Mouse (Mus musculus): ENCODE measurements around the gene Prkag2.

The Prkag2 gene

DNA sequence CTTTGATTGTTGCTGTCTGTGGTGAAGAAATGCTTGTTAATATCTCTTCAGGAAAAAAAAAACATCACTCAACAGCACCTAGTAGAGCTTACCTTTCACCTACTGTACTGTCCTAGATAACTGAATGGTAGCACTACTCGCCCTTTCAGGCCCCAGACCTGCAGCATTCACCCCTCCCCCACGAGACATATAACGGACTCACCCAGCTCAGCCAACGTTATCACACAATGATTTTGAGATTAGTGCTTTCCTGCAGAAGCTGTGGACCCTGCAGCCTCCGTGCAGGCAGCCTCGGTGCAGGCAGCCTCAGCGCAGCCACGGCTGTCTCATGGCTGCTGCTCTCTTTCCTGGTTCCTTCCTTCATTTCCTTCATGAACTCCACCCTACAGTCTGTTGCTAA lies 164.0 kb downstream of the Prkag2 start:
- in situ Hi-C loops (cut with MboI; ENCODE audit: unreplicated experiment in 2 of 2) = no loop called here

DNA sequence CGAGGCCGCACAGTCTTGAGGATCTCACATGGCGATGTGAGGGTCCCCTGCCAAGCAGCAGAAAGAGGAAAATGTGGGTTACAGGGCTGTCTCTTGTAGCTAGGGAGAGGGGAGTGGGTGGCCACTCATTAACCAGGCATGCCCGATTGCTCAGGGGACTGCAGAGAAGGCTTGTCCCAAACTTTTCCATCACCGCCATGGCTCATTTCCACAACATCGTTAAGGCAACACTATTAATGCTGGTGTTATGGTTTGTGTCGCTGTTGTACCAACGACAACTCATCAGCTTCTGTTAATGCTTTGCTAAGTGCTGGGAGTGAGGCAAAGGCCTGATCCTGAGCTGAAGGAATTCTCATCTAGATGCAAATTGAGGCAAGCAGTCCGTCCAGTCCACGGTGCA lies 165.0 kb downstream of the Prkag2 start:
- in situ Hi-C loops (cut with MboI; ENCODE audit: unreplicated experiment in 2 of 2) = no loop called here

DNA sequence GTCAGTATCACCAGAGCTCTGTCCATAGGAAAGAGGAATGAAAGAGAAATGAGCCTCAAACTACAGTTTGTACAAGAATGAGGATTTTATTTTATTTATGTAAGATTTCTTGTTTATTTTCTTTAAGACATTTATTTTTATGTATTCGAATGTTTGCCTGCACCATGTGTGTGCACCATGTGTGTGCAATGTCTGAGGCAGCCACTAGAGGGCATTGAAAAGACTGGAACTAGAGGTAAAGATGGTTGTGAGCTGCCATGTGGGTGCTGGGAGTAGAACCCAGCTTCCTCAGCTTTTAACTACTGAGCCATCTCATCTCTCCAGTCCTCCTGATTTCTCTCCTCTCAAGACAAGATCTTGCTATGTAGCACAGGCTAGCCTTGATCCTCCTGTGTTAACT lies 166.7 kb downstream of the Prkag2 start:
- in situ Hi-C loops (cut with MboI; ENCODE audit: unreplicated experiment in 2 of 2) = no loop called here

DNA sequence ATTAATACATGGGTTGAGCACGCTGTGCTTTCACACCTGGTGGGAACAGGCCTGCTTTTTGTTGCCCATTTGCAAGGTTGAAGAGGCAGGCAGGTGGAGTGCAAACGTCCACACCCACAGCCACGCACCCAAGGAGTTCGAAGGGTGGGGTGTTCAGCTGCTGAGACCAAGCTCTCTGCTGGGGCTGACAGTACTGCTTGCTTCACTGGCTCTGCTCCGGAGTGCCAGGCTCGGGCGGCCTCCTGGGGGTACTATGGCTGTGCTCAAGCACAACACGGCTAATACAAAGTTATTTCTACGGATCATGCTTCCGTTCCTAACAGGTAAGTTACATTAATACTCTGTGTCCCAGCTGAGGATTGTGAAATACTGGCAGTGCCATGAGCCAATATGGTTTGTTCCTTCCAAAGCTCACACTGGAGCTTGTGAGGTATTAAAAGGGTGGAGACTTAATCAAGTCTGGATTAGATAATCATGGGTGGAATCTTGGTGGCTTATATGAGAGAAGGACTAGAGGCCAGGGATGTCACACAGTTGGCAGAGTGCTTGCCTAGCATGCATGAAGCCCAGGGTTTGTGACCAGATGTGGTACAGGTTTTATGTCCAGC lies 168.8 kb downstream of the Prkag2 start:
- in situ Hi-C loops (cut with MboI; ENCODE audit: unreplicated experiment in 2 of 2) = no loop called here

DNA sequence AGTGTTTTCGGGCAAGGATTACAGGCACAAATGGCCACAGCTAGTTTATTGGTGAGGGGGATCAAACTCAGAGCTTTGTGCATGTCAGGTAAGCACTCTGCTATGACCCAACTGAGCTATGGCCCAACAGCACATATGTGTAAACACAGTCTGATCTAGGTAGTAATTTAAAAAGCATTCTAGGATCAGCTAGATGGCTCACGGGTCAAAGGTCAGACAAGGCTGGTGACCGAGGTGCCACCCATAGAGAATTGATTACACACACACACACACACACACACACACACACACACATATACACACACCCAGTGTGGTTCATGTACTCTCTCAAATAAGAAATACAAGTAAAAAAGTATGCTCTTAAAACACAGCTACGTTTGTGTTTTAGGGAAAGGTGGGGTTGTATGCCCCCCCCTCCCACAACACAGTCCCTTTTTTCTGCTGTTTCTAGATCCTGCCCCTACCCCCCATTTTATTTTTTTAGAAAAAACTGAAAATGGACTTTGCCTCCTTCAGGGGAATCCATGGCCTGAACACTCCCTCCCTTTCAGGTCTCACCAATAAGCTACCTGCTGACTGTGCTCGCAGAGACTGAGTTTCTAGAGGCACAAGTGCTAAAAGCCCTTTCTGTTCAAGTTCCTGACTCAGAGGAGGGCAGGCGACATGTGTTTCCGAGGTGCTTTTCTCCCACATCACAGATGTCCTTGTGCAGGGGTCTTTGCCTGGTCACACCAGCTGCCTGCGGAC lies 169.4 kb downstream of the Prkag2 start:
- in situ Hi-C loops (cut with MboI; ENCODE audit: unreplicated experiment in 2 of 2) = no loop called here

DNA sequence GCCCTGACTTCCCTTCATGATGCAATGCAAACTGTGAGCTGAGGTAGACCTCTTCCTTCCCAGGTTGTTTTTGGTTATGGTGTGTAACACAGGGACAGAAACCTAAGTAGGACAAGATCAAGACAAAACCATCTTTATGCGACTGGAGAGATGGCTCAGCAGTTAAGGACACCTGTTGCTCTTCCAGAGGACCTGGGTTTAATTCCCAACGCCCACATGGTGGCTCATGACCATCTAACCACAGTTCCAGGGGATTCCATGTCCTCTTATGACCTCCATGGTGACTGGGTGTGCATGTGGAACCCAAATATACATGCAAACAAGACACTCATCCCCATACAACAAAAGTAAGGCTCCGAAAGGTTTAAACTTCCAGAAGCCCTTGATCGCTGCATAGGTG lies 171.6 kb downstream of the Prkag2 start:
- in situ Hi-C loops (cut with MboI; ENCODE audit: unreplicated experiment in 2 of 2) = no loop called here

DNA sequence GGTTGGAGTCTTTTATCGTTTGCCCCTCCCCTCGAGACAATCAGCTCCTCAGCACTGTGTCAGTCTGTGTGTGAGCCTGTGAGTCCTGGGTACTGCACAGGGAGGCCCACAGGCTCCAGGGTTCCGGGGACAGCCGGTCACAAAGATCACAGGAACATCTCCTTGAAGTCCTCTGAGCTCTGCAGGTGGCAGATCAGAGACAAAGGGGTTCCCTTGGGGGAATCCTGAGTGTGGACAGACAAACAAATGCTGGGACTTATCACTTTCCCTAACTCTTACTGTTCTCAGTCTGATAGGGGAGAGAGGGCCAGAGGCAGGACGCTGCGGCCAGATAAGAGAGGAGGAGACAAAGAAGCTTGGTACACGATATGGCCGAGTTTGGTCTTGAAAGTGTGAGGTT lies 172.7 kb downstream of the Prkag2 start:
- in situ Hi-C loops (cut with MboI; ENCODE audit: unreplicated experiment in 2 of 2) = no loop called here

DNA sequence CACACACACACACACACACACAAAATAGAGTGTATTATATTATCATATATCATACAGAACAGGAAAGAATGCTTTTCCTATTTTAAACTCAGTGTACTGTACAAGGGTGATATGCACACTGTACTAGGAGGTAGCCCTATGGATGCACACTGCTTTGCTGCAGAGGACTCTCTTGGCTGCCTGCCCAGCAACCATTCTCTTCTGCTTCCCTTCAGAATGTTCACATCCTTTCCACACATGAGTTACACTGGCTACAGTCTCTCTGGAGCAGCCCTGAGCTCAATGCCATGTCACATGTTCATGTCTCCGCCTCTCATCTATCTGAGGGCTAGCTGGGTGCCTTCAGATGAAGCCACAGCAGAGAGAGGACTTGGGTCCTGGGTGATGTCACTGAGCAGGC lies 181.3 kb downstream of the Prkag2 start:
- in situ Hi-C loops (cut with MboI; ENCODE audit: unreplicated experiment in 2 of 2) = loop anchor here in 1 of 2 experiments (10.0 kb wide), 1 partner anchor 46 kb away; no protein-coding TSS in a partner anchor

DNA sequence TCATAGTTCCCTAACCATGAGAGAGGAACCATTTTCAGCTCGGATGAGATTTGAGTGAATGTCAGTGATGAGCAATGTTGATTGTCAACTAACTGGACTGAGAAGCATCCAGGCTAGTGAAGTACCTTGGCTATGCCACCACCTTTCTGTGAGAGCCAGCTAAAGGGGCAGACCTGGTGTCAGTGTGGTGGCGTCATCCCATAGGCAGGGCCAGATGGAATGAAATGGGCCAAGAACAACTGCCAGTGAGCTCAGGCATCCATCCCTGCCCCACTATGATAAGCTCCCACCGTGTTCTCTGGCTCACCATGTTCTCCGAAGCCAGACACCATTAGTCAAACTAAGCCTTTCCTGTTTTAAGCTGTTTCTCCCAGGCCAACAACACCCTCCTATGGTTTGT lies 183.9 kb downstream of the Prkag2 start:
- in situ Hi-C loops (cut with MboI; ENCODE audit: unreplicated experiment in 2 of 2) = loop anchor here in 1 of 2 experiments (10.0 kb wide), 1 partner anchor 48 kb away; no protein-coding TSS in a partner anchor

DNA sequence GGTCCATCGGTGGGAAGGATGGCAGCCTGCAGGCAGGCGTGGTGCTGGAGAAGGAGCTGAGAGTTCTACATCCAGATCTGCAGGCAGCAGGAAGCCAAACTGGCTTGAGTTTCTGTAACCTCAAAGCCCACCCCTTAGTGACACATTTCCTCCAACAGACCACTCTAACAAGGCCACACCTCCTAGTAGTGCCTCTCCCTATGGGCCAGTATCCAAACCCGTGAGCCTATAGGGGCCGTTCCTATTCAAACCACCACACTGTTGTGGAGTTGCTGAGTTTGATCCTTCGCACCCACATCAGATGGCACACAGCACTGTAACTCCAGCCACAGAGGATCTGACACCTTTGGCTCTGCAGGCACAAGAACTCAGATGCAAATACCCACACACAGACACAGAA lies 185.3 kb downstream of the Prkag2 start:
- in situ Hi-C loops (cut with MboI; ENCODE audit: unreplicated experiment in 2 of 2) = loop anchor here in 1 of 2 experiments (10.0 kb wide), 1 partner anchor 50 kb away; no protein-coding TSS in a partner anchor

DNA sequence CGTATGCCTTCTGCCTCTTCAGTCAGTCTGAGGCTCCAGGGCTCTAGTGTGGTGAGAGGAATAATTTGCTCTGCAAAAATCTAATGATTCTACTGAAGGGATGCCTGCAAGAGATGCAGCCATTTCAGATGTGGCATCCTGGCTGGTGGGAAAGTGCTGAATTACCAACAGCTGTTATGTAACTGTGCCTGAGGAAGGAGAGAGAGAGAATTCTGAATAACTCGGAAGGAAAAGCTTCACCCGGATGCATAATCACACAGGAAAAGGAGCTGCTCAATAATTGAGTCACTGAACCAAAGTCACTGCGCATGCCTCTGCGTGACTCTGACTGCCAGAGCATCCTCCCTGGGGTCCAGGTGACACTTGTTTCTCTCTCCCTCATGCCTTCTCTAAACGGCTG lies 186.8 kb downstream of the Prkag2 start:
- in situ Hi-C loops (cut with MboI; ENCODE audit: unreplicated experiment in 2 of 2) = loop anchor here (5.0 to 10.0 kb wide), 2 partner anchors 51 to 59 kb away; no protein-coding TSS in a partner anchor

DNA sequence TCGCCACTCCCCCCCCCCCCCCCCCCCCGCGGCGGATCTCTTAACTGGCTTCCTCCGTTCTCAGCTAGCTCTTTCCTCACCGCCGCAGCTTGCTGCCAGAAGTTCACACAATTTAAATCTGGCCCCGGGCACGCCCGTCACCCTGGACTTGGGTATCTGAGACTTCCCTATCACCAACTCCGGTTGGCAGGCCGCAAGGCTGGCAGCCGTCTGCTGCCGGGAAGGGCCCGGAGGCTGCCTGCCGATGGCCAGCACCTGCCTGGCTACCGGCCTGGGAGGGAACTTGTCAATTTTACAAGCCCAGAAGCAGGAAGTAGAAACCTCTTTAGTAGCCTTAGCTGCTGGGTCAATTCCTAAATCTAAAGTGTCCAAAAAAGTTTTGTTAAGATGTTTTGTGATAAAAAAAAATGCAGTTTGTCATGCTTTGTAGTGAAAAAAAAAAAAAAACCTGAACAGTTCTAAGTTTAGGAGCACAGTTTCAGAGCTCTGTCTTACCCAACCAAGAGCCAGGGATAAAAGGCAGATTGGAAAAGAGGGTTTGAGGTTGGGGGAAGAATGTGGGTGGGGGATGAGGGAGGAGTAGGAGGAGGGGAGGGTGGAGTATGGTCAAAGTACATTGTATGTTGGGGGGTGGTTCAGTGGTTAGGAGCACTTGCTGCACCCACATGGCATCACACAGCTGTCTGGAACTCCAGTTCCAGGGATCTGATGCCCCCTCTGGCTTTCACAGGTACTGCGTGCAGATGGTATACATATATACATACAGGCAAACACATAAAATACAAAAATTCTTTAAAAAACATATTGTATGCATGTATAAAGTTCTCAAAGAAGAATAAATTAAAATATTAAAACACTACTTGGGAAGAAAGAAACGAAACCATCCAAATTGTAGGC lies 191.4 kb downstream of the Prkag2 start:
- in situ Hi-C loops (cut with MboI; ENCODE audit: unreplicated experiment in 2 of 2) = loop anchor here in 1 of 2 experiments (5.0 kb wide), 1 partner anchor 227 kb away; no protein-coding TSS in a partner anchor

DNA sequence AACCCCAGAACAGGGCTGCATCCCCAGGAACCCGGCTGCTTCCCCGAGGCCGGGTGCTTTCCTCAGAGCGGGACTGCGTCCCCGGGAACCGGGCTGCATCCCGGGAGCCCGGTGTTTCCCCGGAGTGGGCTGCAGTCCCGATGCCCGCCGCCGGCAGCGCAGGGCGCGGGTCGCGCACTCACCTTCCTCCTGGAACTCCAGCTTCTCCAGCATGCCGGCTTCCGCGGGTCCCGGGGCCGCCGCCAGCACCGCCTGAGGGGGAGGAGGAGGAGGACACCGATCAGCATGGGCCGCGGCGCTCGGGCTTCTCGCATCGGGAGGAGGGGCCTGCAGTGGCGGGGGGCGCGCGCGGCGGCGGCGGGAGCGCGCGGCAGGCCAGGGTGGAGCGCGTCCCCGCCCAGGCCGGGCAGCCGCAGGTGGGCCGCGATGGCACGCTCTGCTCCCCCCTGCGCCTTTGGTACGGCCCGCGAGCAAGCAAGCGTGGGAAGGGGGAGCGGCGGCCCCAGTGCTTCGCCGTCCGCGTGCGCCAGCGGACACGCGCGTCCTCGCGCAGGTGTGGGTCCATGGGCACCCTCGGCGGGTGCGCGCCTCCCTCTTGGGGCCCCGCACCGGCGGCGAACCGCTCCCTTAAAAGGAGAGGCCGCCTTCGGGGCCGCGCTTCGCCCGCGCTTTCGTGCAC lies 192.2 kb downstream of the Prkag2 start:
- in situ Hi-C loops (cut with MboI; ENCODE audit: unreplicated experiment in 2 of 2) = loop anchor here in 1 of 2 experiments (5.0 kb wide), 1 partner anchor 226 kb away; no protein-coding TSS in a partner anchor

DNA sequence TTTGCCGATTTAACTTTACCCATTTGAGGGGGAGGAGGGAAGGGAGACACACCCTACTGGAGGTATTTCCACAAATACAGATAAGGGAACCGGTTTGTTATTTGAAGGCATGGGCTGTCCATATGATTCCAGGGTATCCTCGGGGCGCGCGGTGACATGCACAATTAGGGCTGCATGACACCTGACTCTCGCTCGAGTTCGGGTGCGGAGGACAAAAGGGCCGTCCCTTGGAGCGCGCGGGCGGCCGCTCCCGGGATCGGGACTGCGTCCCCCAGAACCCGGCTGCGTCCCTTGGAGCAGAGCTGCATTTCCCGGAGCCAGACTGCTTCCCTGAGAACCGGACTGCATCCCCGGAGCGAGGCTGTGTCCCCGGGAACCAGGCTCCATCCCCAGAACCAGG lies 192.7 kb downstream of the Prkag2 start:
- in situ Hi-C loops (cut with MboI; ENCODE audit: unreplicated experiment in 2 of 2) = loop anchor here in 1 of 2 experiments (5.0 kb wide), 1 partner anchor 225 kb away; no protein-coding TSS in a partner anchor

DNA sequence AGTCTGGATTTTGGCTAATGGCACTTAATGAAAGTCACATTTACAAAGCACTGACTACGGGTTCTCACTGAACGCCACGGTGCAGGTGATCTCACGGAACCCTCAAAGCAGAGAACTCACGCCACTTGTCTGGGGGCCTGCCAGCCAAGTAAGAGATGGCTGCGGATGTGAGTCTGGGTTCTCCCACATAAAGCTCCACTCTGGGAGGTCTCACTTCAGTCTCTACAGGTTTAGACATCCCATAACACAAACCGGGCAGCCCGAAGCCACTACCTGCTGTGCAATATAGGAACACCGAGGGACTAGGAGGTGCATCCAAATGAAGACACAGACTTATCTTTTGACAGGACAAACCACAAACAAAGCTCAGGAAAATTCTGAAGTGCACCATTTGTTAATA lies 193.6 kb downstream of the Prkag2 start:
- in situ Hi-C loops (cut with MboI; ENCODE audit: unreplicated experiment in 2 of 2) = loop anchor here in 1 of 2 experiments (5.0 kb wide), 1 partner anchor 225 kb away; no protein-coding TSS in a partner anchor

DNA sequence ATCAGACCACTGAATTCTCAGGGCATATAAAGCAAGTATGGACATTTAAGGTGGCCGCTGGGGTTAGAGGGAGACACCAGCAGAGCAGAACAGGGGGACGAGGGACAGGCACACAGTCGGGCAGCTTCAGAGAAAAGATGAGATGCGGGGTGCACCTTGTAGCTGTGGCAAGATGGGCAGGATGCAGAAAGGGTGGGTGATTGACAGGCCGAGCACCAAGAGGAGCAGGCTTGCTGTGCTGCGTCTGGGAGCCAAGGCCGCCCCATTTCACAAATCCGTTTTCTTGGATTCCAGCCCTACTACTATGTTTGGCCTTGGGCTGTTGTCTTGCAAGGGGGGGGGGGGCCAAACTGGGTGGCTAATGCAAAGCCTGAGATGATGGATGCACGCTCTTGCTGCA lies 195.5 kb downstream of the Prkag2 start:
- in situ Hi-C loops (cut with MboI; ENCODE audit: unreplicated experiment in 2 of 2) = loop anchor here (5.0 kb wide), 4 partner anchors 87 to 233 kb away; no protein-coding TSS in a partner anchor

DNA sequence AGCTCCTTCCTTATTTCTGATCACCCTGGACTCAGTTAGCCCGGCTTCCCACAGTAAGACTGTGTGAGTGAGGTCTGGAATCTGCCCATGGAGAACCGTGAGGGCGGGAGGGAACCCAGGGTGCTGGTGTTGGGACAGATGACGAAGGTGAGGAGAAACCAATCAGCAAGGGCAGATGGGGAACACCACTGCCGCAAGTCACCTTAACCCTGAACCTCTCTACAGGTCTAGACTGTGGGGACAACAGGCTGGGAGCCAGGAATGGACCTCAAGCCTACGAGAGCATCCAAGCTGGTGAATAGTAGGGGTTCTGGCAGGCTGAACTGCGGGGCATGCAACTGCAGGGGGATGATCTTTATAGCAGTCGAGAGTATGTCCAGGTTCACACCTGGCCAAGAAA lies 196.0 kb downstream of the Prkag2 start:
- in situ Hi-C loops (cut with MboI; ENCODE audit: unreplicated experiment in 2 of 2) = loop anchor here (5.0 kb wide), 3 partner anchors 88 to 232 kb away; no protein-coding TSS in a partner anchor

DNA sequence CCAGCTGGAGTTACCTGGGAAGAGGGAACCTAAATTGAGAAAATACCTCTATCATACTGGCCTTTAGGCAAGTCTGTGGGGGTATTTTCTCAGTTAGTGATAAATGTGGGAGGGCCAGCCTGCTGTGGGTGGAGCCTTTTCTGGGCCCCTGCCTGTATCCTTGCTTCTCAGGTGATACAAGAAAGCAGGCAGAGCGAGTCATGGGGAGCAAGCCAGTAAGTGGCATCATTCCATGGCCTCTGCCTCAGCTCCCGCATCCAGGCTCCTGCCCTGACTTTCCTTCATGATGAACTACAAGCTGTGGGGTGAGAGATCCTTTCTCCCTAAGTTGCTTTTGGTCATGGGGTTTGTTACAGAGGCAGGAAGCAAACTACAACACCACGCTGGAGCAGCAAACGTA lies 196.4 kb downstream of the Prkag2 start:
- in situ Hi-C loops (cut with MboI; ENCODE audit: unreplicated experiment in 2 of 2) = loop anchor here (5.0 kb wide), 3 partner anchors 88 to 232 kb away; no protein-coding TSS in a partner anchor

DNA sequence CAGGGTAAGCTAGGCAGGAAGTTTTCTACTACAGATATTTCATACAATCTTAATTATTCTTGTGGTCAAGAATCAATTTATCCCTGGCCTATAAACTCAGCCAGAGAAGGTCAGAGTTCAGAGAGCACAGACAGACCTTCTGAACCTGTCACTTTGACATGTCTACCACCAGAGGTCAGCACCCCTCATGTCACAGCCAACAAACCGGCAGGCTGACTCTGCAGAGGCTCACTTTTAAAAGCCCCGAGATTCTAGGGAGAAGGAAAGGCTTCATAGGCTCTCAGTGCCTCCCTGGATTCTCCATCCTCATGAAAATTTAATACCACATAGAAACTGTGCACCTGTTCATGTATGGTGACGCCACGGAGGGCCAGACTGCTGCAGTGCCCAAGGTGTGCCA lies 197.6 kb downstream of the Prkag2 start:
- in situ Hi-C loops (cut with MboI; ENCODE audit: unreplicated experiment in 2 of 2) = loop anchor here (5.0 kb wide), 3 partner anchors 89 to 231 kb away; no protein-coding TSS in a partner anchor

DNA sequence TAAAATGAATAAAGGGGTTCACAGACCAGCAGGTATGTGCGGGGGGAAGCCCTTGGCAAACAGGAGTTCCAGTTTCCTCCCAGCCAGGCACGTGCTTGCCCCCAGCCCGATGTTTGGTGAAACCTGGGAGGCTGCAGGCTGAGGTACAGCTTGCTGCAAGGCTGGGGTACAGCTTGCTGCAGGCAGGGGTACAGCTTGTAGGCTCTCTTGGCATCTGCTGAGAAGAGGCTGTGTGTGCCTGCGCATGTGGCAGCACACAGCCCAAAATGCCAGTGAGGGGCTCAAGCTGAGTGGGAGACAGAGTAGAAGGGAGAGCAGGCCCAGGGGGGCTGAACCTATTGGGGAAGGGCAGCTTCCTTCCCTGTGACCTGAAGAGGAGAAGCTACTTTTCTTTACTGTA lies 204.8 kb downstream of the Prkag2 start:
- in situ Hi-C loops (cut with MboI; ENCODE audit: unreplicated experiment in 2 of 2) = loop anchor here in 1 of 2 experiments (25.0 kb wide), 1 partner anchor 942 kb away; no protein-coding TSS in a partner anchor
